Mouse (Mus musculus): ENCODE results near the gene Fam170b. TPM values are rescaled to one million over a fixed set of nuclear protein-coding genes. Genes with fewer than 3 reads are reported as not detected.

The Fam170b gene
- not detected in 2 replicates for total RNA-seq (2021)
- long read RNA-seq, experiment 1 = 0 reads
- long read RNA-seq, experiment 2 = 0 reads

- no peak for DNase-seq
These were observed at the start of gene Fam170b for GRCm38 (mm10) chr14:32833847-32834246. Gene Fam170b (plus strand): TSS chr14:32833962.

DNA sequence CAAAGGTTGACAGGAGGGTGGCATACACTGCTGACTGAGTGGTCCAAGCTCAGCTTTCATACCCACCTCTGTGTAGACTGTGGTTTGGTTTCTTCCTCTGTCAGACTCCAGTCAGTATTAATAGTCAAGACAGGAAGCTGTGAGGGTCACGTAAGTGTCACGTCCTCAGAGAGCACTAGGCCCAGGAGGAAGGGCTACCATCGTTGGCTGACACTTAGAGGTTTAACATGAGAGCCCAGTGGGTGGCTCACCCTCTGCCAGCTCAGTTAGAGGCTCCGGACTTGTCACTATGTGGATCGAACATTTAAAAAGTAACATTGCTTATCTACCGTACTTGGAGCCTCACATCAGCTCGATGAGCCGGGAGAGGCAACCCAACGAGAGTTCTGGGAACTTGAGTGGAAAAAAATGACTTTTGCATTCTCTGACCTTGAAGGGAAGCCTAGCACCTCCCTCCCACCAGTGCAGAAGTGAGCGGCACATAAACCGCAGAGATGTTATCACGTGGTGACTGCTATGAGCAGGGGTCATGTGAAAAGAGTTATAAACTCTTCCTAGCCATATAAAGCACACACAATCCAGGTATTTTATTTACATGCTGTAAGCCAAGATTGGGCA lies 49.5 kb upstream of the Fam170b start:
- peak; percentile 12 for DNase-seq

DNA sequence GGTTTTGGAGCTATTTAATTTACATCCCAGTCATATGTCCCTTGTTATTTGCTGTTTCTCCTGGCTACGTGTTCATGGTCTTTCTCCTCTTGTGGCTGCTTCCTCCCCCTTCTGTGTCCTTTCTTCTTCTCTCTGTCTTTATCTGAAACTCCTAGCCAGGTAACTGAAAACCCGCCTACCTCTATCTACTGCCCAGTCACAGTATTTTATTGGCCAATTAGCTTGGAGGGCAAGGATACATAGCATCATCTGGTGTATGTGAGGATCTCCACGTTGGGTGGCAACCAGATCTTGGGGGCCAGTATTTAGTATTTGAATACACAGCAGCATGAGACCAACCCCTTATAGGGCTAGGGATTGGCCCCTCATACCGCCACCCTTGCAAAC lies 49.0 kb upstream of the Fam170b start:
- DNase-seq = no peak

GRCm38 (mm10) chr14:32785556-32786130 lies 48.1 kb upstream of the Fam170b start, which contains the start of gene Tmem273:
Gene Tmem273 (plus strand): TSS chr14:32785963.
- DNase-seq = no peak

- no peak for DNase-seq
These were observed 46.1 kb upstream of the Fam170b start for GRCm38 (mm10) chr14:32787691-32788090.

- DNase-seq = no peak
These were observed 37.4 kb upstream of the Fam170b start for GRCm38 (mm10) chr14:32796375-32796774.

DNA sequence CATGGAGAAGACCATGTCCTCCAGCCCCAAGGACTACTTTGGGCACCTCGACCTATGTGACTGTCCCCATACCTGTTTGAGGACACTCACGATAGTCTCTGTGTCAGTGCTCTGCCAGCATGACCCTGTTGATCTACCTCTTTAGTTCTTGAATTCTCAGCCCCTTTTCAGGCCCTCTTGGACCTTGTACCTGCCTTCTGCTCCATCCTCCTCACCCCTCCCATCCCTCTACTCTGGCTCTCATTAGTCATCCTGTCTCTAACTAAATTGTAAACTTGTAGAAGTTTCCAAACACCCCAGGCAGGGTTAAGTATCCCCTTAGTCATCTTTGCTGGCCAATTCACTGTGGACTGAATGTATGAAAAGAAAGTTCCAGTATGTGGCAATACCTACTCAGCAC lies 36.0 kb upstream of the Fam170b start:
- no peak for DNase-seq

- no peak for DNase-seq
These were observed 35.4 kb upstream of the Fam170b start for GRCm38 (mm10) chr14:32798355-32798754.

DNA sequence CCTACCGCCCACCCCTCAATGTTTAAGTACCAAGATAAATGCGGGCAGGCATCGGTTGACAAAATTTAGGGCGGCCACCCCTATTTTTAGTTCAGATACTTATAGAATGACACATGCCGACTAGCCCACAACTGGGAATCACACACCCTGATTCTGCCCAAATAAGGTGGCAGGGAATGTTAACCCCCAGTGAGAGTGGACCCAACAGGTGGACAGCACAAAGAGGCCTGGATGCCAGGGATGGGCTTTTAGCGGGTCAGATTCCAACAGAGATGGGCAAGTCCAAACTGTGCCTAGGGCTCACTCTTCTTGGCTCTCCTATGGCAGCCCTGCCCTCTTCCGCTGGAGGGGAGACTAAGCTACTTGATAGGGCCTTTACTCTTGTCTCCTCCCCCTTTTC lies 33.7 kb upstream of the Fam170b start:
- DNase-seq = no peak

DNA sequence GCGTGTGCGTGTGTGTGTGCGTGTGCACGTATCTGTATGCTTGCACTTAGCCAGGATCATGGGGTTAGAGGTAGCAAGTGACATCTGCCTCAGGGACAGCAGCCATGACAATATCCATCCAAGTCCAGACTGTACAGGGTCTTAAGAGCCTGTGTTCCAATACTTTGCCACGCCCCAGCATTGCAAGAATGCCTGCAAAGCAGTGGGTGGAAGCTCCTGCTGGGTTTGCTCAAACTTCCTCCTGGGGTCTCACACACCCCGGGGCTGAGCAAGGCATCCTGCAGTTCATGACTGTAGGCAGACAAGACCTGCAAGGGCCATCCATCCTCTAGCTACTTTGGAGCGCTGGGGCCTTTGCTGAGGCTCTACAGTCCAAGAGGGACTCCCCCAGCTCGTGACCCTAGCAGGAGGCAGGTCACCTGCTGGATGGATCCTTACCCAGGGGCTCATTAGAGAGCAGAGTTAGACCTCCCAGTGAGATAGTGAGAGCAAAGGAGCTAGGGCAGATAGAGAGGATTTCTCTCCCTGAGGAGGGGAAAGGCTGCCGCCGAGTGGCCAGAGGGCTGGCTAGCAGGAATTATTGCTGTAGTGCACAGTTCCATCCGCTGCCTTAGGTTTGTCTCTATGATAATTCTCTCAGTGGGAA lies 32.6 kb upstream of the Fam170b start:
- DNase-seq = peak; percentile 71

DNA sequence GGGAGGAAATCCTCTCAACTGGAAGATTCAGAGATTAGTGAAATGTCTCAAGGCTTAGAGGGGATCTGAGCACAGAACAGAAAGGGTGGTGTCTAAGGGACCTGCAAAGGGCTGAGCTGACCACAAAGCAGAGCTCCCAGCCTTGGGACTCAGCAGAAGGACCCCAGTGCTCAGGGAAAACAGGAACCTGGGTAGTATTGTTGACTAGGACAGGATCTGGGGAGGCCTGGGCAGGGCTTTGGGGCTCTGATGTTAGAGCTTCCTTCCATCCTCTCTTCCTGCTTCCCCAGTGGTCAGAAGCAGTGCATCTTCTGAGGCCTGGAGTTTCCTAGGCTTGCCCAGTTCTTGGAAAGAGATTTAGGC lies 32.1 kb upstream of the Fam170b start:
- DNase-seq = no peak

- DNase-seq = no peak
These were observed 23.7 kb upstream of the Fam170b start for GRCm38 (mm10) chr14:32810111-32810510.

DNA sequence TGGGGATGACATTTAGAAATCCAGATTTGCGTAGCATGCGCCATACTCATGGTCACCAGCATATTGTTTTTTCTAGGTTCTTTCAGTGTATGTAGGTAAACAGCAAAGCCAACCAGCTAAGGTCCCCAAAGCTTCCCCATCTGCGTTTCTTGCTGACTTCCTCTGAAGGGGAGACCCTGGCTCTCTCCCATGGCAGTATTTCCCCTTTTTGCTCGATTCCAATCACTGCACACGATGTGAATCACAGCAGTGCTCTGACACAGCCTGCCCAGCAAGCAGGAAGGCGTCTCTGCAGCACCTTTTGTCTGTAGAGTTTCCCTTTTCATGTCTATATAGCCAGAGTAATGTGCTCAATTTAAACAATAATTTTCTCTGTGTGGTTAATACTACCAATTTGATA lies 21.3 kb upstream of the Fam170b start:
- DNase-seq = no peak

- peak; percentile 21 for DNase-seq
These were observed 18.8 kb upstream of the Fam170b start for GRCm38 (mm10) chr14:32814961-32815360.

DNA sequence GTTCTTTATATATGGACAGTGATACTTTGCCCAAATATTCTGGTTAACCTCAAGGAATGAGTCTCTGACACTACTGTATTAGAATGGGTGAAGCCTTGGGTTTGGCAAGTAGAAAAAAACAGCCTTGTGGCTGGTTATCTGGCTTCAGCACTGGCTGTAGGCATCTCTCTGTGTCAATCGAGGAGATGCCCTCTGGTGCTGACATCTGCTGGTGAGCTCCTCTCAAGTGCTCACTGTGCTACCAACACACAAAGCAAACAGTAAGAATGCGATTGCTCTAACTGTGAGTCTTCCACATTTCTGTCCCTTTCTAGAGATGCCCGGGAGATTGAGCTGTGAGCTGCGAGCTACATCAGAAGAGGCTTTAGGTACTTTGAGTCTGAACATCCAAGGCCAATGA lies 17.2 kb upstream of the Fam170b start:
- no peak for DNase-seq

- peak; percentile 82 for DNase-seq
These were observed 16.5 kb upstream of the Fam170b start for GRCm38 (mm10) chr14:32817258-32817657.

DNA sequence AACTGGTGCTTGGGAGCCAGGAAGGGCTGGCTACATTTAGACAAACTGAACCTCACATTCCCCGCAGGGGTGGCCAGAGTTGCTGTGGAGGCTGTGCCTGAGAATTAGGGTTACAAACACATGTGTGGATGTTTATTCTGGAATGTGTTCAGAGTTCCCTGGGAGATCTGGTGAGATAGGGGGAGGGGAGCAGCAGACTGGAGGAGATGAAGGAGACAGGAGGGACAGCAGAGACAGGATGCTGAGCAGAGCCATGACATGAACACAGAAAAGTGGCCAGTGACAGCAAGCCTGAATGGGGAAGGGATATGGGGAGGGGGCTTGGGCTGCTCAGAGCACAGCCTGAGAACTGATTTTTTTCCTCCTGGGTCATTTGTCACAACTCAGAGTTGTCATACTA lies 14.5 kb upstream of the Fam170b start:
- DNase-seq = no peak

GRCm38 (mm10) chr14:32822812-32823211 lies 10.9 kb upstream of the Fam170b start:
- no peak for DNase-seq

DNA sequence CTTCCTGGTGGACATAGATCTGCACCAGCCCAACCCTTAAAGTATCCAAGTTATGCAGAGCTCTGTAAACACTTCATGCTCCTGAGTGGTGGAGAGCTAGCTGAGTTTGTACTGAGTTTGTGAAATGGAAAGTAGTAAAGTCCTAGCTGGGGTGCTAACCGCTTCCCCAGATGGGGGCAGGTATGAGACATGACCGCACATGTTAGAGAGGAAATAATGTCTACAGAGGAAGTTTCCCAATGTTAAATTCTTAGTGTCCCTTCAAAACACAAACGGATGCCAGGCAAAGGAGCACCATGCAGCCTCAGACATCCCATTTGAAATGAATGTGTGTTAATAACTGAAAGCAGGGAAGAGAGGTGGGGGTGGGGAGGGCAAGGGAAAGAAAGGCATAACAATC lies 9.9 kb upstream of the Fam170b start:
- no peak for DNase-seq

- no peak for DNase-seq
These were observed 9.3 kb upstream of the Fam170b start for GRCm38 (mm10) chr14:32824267-32825150.

- DNase-seq = peak; percentile 61
These were observed 8.2 kb upstream of the Fam170b start for GRCm38 (mm10) chr14:32825426-32826032.

DNA sequence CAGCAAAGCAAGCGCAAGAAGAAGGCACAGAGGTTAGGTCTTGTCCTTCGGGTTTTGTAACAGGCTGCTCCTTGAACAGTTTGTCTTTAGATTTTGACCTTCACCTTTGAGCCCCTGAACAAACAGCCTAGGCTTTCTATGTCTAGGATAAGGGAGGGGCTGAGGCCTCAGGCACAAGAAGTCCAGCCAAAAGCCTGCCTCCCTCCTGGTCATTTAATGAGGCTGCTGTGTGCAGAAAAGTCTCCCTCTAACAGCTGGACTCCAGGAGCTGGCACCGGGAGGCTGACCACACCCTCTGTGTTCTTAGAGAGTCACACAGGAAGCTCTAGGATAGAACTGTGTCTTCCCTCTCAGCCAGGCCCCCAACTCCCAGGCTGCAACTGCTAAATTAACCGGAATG lies 6.6 kb upstream of the Fam170b start:
- DNase-seq = no peak
